Mouse (Mus musculus) brain, adult 2 months (tissue): ENCODE measurements at regions not wholly inside any gene's neighbourhood (a gene's known extent, or its start where the extent isn't known, plus 50 kb on each side); places are given as distances from the start of the nearest gene placed in this dataset.
"Not testable (repeated sequence)": the region's sequence is repeated elsewhere in the genome, so short reads cannot be mapped to it uniquely, and the experiment has no call there.

ENCODE experiments used
- DNase-seq: peaks from one replicate; pipeline ENCODE4 v3.0.0; 2011; ENCODE audit warnings: low read depth, low spot score

DNA sequence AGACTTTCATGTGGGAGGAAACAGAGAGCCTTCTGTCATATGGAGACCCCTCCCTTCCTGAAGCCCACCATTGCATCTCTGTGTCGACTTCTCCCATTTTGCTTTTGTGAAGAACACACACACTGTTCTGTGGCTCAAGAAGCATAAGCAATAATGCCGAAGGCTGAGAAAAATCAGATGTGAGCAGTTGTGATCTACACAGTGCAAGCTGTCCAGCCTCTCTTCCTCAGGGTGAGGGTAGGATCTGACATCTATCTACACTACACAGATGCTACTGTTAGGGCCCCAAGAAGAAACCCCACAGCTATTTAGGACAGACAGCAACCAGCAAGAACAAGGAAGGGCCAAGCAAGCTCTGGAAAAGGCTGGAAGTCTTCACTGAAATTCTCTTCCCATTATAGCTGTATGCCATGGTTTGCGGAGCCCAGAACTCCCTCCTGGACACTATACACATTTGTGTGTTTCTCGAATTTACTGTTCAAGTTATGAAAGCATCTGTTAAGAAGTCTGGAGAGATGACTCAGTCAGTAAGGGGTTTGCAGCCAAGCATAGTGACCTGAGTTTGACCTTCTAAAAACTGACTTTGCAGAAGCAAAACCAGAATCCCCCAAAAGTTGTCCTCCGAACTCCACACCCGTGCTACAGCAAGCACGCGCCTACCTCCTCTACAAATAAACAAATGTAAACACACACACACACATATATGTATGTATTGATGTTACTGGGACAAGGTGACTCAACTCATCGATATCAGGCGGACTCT lies 218.3 kb upstream of the Sesn3 start:
- no peak for DNase-seq

DNA sequence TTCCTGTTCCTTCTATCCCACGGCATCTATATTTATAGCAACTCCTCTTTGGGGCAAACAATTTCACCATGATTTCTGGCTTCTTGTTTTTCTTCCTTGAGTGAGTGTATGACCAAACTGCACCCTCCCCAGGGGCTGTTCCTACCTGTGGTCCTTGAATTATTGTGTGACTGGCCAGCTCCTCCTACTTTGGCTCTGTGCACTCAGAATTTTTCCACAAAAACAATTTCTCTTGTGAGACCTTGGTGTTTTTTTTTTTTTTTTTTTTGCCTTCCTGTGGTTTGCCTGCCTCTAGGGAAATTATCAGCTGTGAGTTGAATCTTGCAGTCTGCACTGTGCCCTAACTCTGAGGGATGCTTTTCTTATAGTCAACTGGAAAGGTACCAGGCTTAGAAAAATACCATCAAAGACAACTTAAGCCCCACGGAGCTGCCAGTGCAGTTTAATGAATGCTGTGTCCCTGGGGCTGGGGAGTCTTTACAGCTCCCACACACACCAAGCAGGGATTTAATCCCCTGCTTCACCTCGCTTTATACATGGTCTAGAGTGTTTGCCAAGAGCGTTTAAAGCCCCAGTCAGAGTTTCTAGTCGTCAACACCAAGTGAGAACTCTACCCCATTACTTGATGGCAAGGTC lies 216.2 kb upstream of the Sesn3 start:
- DNase-seq, result peak; percentile 46

DNA sequence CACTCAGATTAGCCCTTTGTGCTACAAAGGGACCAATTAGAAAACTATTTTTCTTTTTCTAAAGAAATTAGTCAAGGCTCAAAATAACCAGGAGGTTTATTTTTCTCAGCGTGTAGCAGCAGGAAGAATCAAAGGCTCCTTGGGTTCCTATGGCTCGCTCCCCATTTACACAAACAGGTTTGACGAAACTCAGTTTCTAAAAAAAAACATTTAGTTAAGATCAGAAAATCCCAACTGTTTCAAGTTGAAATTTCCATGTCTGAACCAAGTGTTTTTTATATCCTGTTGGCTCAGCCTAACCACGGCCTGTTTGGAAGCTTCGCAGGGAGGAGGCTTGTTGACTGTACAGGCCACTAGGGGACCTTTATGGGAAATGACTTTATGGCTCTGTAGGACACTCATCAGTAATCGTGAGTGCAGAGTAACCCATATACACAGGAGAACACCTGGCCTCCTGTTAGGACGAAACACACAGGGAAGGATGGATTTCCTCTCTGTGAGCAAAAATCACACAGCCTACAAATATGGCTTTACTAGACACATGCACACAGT lies 215.6 kb upstream of the Sesn3 start:
- DNase-seq, result peak; percentile 59

DNA sequence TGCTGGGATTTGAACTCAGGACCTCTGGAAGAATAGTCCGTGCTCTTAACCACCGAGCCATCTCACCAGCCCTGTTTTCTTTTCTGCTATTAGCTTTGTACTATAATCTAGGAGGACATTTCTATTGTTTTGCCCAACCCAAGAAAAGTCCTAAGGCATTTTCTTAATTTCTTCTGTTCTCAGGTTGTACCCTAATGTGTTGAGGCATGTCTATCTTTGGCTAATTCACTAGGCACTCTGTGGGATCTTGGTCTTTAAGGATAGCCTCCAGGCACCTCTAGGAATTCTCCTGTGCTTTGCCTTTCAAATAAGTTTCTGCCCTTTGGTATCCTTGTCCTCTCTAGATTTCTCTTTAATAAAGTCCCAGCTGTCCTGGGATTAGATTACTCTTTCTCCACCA lies 214.6 kb upstream of the Sesn3 start:
- no peak for DNase-seq

DNA sequence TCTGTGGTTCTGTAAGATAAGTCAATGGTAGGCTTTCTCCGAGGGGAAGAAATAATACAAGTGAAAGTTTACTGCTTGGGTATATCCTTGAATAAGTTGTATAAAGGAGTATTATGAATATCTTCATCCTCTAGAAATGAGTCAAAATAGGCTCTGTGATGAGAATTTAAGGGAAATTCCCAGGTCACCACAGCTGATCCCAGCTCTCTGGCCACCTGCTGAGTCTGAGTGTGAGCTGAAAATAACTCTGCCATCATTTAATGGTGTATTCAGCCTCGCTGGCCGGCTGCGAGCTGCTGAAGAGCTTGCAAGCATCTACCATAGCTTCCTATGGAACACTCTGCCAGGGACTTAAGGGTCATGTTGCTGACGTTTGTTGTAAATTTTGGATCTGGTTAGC lies 213.5 kb upstream of the Sesn3 start:
- no peak for DNase-seq

DNA sequence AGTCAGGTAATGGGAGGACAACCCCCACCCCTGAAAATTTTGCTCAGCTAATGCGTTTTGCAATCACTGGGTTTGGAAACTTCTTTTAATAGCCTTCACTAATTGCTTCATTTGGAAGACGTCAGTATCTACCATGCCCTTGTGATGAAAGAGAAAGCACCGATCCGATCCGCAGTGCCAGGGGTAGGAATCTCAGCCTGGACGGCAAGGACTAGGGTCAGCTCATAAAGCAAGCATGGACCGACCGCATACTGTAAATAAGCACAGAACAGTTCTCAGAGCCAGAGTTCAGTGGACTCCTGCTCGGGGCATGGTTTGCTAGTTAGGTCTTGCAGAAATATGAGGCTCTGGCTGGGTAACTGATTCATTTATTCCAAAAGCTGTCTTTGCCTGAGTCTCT lies 213.0 kb upstream of the Sesn3 start:
- no peak for DNase-seq

DNA sequence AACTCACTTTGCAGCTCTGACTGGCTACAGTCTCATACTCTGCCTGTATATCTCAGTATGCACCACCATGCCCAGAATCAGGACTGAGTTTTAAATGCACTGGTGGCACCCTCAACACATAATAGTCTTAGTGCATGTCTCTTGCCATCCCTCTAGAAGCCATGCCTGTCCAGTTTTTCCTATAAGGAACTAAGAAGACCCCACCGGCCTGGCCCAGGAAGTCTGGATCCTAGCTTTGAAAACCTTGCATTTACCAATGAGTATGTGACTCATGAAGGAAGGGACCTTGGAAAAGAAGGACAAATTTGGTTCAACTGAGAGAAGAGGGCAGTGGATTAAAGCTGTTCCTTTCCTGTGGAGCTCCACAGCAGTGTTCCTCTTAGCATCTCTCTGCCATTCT lies 212.2 kb upstream of the Sesn3 start:
- no peak for DNase-seq

DNA sequence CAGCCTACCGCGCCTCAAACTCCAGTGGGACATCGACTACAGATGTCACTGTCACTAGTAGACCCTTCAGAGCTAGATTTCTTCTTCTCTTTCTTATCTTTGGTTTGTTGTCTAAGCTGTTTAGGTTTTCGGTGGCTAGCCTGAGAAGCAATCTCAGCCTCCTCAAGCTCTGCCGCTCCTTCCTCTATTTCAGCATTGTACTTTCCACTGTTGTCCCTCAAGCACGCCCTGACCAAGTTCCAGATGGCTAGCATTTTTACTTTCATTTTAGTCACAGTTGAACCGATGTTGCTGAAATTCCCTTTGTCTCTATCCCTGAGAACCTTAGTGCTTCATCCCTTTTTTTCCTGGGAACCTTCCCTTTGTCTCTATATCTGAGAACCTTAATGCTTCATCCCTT lies 208.1 kb upstream of the Sesn3 start:
- not testable (repeated sequence) for DNase-seq

DNA sequence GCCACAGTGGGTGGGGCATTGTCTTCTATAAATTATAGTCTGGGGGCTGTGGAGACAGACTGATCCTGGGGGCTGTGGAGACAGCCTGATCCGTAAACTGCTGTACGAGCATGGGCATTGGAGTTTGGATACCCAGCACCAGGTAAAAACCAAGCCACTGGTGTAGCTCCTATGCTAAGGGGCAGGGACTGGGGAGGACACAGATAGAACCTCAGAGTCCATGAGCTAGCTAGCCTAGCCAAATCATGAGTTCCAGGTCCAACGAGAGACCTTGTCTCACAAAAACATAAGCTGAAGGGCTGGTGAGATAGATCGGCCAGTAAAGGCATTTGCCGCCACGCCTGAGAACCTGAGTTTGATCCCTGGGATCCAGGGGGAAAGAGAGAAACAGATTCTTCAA lies 205.8 kb upstream of the Sesn3 start:
- DNase-seq, result no peak

DNA sequence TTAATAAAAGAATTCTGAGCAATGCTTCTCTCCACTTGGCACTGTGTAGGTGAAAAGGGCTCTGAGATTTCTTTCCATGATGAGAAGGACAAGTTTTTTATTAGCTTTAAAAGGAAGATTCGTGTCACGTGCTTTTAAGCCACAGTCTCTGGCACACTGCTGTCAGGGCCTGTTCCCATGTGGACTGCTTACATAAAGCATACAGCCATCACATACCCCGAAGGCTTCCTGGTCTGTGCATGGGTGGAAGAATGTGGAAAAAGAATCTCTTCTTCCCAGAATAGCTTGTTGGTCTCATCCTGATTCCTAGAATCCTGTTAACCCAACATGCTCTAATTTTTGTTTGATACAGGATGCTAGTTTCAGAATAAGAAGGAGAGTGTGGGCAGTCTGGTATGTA lies 205.1 kb upstream of the Sesn3 start:
- DNase-seq, result peak; percentile 45

DNA sequence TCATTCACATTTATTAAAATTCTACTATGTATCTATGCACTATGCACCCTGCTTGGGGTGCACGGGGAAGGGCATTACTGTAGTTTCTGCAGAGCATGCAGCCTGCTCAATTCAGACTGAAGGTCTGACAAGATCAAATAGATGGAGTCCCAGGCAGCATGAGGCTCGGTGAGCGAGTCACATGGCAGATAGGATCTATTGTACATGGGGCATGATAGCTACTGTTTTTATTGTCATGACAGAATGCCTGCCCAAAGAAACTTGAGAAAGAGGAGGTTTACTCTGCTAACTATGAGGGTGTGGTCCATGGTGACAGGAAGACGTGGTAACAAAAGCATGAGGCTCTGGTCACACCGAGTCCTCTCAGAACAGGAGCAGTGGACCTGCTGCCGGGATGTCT lies 203.1 kb upstream of the Sesn3 start:
- no peak for DNase-seq

DNA sequence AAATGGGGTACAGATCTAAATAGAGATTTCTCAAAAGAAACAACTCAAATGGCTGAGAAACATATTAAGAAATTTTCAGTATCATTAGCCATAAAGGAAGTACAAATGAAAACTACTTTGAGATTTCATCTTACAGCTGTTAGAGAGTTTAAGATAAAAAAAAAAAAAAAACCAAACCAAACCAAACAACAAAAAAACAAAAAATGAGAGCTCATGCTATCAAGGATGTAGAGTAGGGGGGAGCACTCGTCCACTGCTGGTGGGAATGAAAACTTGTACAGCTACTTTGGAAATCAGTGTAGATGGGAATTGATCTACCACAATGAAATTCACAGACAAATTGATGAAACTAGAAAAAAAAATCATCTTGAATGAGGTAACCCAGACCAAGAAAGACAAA lies 201.9 kb upstream of the Sesn3 start:
- no peak for DNase-seq

DNA sequence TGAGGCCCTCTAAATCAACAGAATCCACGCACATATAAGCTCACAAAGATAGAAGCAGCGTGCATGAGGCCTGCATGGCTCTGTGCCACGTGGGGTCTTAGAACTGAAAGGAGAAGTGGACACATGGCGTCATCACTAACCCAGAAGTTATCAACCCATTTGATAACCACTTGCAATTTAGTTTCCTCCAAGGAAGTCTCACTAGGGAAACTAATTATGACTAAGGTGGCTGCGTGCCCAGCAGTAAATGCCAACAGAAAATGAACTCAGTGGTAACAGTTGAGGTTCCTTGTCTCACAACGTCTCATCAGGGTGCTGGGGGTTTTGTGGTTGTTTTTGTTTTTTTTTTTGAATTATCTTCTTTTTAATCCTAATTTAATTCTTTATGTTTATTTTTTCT lies 200.6 kb upstream of the Sesn3 start:
- no peak for DNase-seq

DNA sequence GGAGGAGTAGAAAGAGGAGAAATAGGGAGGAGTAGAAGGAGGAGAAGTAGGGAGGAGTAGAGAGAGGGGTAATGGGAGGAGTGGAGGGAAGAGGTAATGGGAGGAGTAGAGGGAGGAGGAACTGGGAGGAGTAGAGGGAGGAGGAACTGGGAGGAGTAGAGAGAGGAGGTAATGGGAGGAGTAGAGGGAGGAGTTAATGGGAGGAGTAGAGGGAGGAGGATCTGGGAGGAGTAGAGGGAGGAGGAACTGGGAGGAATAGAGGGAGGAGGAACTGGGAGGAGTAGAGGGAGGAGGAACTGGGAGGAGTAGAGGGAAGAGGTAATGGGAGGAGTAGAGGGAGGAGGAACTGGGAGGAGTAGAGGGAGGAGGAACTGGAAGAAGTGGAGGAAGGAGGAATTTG lies 200.0 kb upstream of the Sesn3 start:
- not testable (repeated sequence) for DNase-seq

DNA sequence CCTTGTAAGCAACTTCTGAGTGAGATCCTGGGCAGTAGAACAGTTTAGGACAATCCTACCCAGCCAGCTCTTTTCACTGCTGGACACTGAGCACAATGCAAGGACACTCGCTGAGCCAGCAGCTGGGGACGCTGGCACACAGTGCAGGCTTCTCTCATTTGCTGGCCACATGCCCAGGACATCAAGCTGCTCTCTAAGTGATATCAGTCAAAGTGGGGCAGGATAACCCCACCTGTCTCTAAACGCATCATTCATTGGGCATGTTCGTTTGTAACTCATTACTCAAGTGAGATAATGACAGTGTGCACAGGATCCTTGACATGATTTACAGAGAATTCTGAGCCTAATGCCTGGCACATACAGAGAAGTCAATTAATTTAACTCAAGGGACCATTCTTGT lies 199.4 kb upstream of the Sesn3 start:
- DNase-seq, result peak; percentile 88

DNA sequence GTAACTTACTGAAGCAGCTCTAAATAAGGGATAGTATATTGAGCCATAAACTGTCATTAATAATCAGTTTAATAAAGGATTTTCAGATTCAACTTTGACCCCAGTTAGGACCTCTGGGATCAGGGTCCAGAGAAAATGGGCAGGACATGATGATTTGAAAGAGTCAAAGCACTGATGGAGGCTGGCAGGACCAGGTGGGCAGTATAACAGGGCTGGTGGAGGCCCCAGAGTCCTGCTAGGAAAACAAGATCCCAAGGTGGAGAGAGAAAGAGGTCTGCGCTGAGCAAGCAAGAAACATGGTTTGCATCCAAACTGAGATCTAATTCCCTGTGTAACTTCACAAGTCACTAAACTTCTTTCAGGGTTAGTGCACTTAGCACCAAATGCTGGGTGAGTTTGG lies 199.0 kb upstream of the Sesn3 start:
- no peak for DNase-seq

DNA sequence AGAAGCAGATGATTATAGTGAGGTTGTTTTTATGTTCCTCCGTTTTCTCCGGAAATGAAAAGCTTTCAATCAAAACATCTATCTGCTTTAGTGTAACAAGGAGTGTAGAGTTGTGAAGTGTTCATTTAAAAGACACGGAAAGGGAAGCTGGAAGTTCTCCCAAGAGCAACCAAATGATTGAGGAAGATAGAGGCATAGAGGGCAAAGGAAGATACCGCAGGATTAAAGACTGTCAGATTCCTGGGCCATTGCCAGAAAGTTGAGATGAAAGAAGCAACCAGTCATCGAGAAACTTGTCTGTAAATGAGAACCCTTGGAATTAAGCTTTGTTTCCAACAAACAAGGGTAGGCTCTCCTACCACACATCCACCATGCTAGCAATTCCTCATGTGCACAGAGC lies 198.1 kb upstream of the Sesn3 start:
- no peak for DNase-seq

DNA sequence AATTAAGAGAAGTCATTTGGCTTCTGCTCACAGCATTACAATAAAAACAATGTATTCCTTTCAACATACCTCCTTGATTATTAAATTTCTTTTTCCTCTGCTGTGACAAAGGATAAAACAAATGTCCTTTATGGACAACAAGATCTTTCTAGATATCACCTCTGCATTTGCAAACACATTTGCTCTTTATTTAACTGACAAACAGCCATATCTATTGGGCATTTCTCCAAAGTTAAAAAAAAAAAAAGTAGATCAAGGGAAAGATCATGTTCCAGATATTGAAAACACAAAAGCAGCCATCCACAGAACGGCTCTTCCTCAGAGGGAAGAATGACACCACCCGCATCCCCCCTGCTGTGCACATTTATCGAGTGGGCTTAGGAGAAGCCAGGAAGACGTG lies 193.7 kb upstream of the Sesn3 start:
- no peak for DNase-seq

DNA sequence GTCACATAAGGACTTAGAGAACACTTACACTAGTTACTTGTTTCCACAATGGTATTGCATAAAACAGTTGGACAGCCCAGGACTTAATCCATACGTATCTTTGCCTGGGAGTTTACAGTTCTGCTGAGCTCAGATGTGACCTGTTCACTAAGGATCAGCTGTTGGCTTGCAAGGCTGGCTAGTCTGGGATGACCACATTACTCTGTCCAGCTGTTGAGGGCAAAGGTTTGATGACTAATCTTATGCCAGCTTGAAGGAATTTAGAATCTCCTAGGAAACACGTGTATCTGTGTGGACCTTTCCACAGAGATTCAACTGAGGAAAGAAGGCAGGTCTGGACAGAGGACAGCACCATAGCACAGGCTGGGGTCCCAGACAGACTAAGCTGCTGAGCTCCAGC lies 188.7 kb upstream of the Sesn3 start:
- DNase-seq, result no peak

DNA sequence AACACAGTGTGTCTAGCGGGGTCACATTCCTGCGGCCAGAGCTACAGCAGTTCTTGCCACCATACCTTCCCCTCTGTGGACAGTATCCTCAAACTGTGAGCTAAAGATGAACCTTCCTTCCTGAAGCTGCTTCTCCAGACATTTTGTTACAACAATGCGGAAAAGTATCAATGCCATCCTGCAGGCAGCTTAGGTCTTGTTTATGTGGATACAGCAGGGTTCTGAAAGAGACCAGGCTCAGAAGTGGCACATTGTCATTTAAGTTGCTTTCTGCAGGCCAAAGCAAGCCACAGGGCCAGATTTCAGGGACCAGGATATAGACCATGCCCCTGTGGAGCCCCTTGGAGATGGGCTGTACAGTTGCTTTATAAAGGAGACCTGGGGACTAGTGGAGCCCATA lies 188.3 kb upstream of the Sesn3 start:
- DNase-seq, result no peak

DNA sequence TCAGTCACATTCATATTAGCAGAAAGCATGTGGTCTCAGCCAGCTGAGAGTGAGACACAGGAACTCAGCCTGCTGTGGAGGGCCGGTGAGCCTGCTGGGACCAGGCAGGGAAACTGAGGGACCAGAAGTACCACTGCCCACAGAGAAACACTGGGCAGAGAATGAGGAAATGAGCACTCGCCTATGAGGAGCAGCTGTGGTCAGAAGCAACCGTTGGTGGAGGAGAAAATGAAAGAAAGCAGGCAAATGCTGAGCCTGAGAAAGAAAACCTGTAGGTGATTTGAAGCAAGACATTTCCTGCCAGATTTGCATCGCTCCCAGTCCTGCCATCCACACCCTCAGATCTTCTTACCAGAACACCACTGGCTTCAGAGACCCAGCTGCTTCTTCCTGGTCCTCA lies 187.0 kb upstream of the Sesn3 start:
- DNase-seq, result no peak

DNA sequence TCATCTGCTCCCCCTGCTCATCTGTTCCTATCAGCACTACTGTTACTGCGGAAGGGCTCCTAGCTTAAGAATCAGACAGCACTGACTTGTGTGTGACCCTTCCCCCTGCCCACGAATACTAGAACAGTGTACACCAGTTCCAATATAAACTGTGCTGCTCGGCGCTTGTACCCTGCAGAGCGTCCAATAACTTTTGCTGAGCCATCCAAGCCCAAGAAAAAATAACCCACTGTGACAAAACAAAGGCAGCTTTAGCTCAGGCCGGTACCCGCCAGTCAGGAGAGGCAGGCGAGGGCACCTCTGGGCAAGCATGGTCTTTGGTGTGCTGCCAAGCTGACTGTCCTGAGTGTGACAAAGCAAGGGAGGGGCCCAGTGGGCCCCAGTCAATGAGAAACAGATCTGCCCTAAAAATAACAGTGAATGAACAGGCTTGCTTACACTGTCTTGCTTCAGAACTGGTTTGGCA lies 185.0 kb upstream of the Sesn3 start:
- peak; percentile 72 for DNase-seq

DNA sequence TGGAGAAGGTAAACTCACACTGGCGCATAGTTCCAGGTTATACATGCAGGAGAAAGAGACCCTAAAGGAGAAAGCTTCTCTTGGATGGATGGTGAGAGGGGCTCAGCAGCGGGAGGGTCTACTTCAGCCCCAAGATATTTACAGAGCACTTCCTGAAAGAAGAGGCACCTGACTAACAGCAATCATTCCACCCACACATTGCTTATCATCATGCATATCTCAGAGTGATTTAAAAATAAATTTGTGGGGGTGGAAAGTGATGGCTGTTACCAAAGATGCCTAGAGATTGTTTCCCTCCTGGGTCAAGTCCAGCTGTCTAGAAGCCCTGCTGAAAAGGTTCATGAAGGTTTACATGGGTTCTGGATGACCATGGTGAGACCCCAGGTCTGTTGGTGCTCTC lies 184.4 kb upstream of the Sesn3 start:
- peak; percentile 41 for DNase-seq
